Mouse (Mus musculus) adrenal gland, postnatal 10 days (tissue): ENCODE measurements around the gene Cdrt4. TPM values are rescaled to one million over a fixed set of nuclear protein-coding genes. Genes with fewer than 3 reads are reported as not detected.

Source experiments
- DNase-seq: peaks from one replicate; pipeline ENCODE4 v3.0.0; 2021; ENCODE audit warnings: mixed read lengths
- long read RNA-seq, 2 experiments: library from polyadenylated mRNA; stranded (forward); transcript quantifications; one replicate each; pipeline ENCODE4 v2.0.0; 2021
- total RNA-seq, 2 experiments: library from RNA; stranded (reverse); gene quantifications; 2 replicates each; pipeline ENCODE4 v1.2.3; 2021

Gene Cdrt4
- not detected for total RNA-seq
- long read RNA-seq, experiment 1, partial matches to known transcripts = 0 of 1 reads
- long read RNA-seq, experiment 1, other reads (novel, unspliced or antisense) = 1 of 1 reads
- long read RNA-seq, experiment 2 = 0 reads

DNA sequence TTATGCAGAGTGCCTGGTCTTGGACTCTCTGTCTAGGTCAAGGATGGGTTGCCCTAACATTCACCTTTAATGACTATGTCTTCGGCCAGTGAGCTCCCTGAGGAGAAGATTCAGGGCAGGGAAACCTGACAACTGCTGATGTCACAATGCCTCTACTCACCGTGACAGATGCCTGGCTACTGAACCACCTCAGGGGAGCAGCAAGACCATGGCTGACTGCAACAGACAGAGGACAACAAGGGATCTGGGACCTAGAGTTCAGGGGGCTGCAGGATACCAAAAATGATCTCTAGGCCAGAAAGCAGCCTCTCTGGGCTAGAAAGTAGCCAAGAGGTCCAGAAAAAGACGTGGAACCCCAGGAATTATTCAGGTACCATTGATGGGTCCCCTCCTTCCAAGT lies at the start of gene Cdrt4:
Gene Cdrt4, plus strand, starts transcription at position 182 of the 400 bp plus-strand sequence.
- DNase-seq = no peak

- DNase-seq = peak; percentile 74
Observed at GRCm38 (mm10) chr11:62901699-62902323, 49.2 kb upstream of the Cdrt4 start.

DNA sequence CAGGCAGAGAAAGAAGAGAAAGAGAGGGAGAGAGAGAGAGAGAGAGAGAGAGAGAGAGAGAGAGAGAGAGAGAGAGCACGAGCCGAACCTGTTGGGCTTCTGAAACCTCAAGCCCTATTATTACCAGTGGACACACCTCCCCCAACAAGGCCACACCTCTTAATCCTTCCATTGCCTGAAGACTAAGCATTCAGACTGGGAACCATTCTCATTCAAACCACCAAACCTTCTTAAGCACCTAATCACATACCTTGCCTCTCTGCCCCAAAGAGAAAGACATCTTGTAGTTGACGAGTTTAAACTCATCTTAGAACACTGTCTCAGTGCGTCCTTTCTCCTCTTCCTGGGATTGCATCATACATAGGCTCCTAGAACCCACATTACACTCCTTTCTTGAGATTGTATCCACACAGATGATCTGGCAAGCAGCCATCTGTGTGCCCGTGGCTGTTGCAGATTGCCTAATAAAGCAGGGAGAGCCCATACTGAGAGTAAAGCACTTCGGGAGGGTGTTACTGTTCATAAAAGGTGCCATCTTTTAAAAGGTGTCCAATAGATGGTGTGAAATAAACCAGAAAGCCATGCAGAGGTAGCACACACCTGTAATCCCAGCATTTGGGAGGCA lies 47.0 kb upstream of the Cdrt4 start:
- no peak for DNase-seq

DNA sequence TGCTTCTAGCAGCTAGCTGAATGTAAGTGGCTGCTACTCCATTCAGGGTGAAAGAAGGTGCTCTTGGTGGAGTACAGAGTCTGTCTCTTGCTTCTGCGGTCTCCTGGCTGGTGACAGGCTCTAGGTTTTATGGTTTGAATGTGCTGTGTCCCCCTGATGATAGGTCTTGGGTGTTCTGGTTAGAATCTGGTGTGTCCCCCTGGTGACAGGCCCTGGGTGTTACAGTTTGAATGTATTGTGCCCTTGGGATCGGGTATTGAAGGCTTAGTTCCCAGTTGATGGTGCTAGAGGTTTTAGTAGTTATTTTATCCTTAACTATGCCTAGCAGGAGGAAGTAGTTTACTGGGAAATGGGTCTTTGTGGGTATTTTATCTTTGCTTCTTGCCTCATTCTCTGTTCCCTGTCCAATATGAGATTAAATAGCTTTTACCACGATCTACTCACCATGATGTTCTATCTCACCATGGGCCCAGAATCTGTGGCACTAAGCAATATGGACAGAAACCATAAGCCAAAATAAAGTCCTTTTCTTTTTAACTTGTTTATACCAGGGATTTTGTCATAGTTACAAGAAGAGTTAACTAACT lies 41.2 kb upstream of the Cdrt4 start:
- DNase-seq = no peak

- DNase-seq = no peak
Observed at GRCm38 (mm10) chr11:62911362-62911761, 39.6 kb upstream of the Cdrt4 start.

DNA sequence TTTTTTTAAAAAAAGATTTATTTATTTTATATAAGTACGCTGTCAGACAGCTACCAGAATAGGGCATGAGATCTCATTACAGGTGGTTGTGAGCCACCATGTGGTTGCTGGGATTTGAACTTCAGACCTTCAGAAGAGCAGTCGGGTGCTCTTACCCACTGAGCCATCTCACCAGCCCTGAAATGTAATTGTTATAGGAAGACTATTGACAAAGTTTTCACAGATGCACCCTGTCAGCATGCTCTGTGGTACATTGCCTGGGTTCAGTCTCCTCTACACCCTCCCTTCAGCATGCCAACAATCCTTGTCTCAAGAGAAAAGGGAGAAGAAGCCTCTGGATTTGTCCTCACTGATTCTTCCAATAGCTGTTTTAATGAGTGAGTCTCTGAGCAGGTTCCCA lies 37.9 kb upstream of the Cdrt4 start:
- DNase-seq = no peak

DNA sequence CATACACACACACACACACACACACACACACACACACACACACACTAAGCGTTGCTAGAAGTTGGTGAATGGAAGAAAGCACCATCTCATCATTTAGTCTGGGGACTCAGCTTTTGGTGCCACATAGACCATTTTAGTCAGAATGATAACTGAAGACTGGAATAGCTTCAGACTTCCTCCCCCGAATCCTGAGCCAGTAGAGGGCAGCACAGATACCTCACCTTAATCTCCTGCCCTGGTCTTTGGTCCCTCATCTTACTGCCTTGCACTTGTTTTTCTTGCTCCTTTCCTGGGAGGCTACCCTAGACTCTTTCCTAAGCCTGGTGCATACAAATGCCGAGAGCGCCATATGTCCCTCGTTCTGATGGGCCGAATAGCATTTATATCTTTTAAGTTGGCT lies 36.5 kb upstream of the Cdrt4 start:
- DNase-seq = peak; percentile 57

- no peak for DNase-seq
Observed at GRCm38 (mm10) chr11:62915486-62915885, 35.5 kb upstream of the Cdrt4 start.

DNA sequence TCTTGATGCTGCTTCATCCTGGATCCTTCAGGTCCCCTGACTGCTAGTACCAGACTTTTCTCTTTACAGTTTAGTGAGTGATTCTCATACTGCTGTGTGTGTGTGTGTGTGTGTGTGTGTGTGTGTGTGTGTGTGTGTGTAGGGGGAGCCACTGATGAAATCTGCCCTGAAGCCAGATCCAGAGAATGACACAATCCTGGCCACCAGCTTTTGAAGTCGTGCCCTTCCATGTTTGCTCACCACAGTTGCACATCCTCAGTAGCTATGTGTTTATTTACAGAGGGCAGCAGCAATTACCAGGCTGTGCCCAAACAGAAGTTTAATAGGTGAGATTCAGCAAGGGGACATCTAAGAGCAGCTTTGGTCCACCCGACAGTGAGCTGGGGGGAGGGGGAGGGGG lies 34.2 kb upstream of the Cdrt4 start:
- DNase-seq = no peak

DNA sequence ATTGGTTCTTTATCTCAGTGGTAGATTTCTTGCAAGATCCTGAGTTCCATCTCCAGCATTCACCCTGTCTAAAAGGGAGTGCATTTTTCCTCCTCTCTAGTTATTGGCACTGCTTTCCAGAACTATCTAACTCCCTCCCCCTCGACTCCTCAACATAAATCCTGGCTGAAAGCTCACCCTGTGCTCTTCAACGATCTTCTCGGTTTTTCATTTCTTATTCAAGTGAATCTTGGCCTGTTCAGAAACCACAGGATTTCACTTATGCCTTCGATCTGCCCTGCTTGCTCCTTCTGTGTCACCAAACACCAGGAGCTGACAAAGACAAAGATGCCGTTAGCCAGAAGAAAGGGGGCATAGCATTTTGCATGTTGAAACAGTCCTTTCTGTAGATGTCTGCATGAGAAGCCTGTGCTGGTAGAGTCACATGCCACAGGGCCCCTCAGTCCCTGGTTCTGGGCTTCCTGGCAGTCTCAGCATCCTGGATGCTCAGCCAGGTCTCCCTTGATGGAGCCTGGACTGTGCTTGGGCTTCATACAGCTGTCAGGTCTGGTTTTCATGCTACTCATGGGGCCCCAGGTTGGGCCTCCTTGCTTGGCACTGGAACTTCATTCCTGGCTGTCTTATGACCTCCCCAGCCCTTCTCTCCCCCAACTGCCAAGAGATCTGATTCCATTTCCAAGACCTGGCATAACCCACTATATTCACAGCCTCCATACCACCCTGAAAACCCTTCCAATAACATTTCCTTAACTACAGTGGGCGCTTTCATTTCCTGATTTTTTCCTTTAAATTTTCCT lies 30.8 kb upstream of the Cdrt4 start:
- no peak for DNase-seq

DNA sequence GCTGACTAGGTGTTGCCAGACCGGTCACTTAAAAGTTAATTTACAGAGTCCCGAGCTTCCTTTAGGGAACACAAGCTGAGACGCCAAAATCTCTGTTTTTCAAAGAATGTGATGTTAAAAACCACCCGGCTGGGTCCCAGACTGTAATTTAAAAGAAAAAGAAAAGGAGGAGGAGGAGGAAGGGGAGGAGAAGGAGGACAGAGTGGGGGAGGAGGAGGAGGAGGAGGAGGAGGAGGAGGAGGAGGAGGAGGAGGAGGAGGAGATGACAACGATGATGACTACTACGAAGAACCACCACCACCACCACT lies 30.3 kb upstream of the Cdrt4 start:
- no peak for DNase-seq

- DNase-seq = peak; percentile 94
Observed at GRCm38 (mm10) chr11:62921052-62921977, 29.7 kb upstream of the Cdrt4 start.

- DNase-seq = no peak
Observed at GRCm38 (mm10) chr11:62924091-62924761, 26.8 kb upstream of the Cdrt4 start.

DNA sequence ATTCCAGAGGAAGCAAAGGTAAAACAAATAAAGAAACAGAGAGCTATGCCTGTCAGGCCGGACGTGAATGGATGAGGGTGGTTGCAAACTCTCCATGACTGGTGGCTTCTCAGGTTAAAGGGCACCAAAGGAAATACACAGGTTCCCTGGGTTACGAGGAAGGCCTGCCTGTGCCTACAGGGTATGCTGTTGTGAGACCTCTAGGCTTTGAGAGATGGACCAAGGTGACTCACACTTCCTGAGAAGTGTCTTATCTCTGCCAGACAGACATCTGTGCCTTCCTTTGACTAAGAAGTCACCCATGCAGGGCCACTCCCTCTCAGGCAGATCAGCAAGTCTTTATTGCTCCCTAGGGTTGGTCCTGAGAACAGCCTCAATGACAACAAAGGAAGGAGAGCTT lies 21.2 kb upstream of the Cdrt4 start:
- DNase-seq = no peak

DNA sequence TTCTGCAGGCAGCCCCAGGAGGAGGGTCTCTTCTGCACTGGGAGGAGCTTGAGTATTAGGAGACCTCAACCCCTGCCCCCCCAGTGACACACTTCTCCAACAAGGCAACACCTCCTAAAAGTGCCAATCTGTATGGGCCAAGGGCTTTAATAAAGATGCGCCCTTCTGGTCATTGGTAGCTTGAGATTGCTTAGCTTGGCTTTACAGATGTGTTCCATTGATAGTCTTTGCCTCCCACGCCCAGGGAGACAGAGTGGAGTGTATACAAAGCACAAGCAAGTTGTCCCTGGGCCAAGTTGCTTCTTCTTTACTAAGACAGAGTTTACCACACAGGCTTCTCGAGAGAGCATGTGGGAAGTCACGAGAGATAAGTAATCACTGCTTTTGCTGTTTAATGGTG lies 20.4 kb upstream of the Cdrt4 start:
- DNase-seq = no peak

DNA sequence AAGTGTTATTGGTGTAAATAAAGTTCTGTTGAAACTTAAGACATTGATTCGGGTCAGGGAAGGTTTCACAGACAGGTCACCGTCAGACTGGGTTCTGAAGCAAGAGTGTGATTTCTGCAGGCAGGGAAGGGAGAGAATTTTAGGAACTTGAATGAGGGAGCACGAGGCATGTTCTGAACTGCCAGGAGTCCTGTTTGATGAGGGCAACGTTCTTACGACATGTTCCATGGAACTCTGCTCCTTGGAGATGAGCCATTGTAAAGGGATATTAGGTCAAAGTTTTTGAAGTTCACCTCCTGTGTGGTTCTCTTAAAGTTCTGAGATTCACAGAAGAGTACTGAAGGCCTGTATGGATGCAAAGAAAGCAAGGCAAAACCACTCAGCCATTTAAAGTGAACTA lies 19.9 kb upstream of the Cdrt4 start:
- no peak for DNase-seq

DNA sequence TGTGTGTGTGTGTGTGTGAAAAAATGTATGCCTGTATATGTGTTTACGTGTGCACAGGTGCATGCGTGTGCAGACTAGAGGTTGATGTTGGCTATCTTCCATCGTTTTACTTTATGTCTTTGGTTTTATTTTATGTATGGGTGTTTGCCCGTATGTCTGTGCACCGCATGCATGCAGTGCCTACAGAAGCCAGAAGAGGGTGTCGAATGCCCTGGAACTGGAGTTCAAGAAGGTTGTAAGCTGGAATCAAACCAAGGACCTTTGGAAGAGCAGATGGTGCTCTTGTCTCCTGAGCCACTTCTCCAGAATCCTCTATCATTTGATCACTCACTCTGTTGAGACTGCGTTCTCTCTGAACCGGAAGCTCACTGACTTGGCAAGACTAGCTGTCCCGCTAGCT lies 17.9 kb upstream of the Cdrt4 start:
- DNase-seq = no peak

GRCm38 (mm10) chr11:62934795-62935514 lies 16.0 kb upstream of the Cdrt4 start:
- peak; percentile 23 for DNase-seq

- no peak for DNase-seq
Observed at GRCm38 (mm10) chr11:62937986-62938385, 13.0 kb upstream of the Cdrt4 start.

- no peak for DNase-seq
Observed at GRCm38 (mm10) chr11:62938921-62939320, 12.1 kb upstream of the Cdrt4 start.

DNA sequence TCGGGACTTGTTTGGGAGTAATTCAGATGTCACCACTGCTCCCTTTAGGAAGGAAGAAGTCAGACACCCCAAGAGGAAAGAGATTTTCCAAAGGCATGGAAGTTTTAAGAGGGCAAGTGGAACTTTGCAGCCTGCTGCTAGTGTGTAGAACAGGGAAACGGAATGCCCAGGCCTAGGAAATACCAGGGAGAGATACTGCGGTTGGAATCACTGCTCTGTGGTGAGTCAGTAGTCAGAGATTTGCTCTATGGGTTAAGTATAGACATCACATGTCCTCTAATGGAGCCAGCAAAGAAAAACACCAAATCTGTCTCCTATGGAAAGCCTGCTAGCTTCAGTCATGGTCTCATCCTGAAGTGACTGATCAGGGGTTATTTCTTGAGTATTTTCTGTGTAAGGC lies 10.8 kb upstream of the Cdrt4 start:
- DNase-seq = no peak
